Mouse (Mus musculus) intestine, embryonic 16.5 days (tissue): ENCODE results near the gene Fbln2. TPM values are rescaled to one million over a fixed set of nuclear protein-coding genes. Genes with fewer than 3 reads are reported as not detected.

Source experiments
- ATAC-seq: fragments of 200-750 bp; cut with Nextera tagmentation; 2 replicates; pipeline ENCODE4 v1.8.0; 2017; ENCODE audit warnings: moderate TSS enrichment, moderate library complexity
- H3K27ac ChIP-seq: fragments of 300-500 bp; sonication (generic); 2 replicates; pipeline ENCODE4 v1.5.1; 2014; ENCODE audit warnings: mild to moderate bottlenecking, low read length
- H3K27me3 ChIP-seq: fragments of 300-500 bp; sonication (generic); replicated peaks from 2 replicates; pipeline ENCODE4 v1.6.1; 2014; ENCODE audit warnings: low read length, control low read depth, mixed read lengths; ENCODE audit not compliant: control insufficient read depth, insufficient read depth
- H3K36me3 ChIP-seq: fragments of 300-500 bp; sonication (generic); 2 replicates; pipeline ENCODE4 v1.6.1; 2014; ENCODE audit warnings: low read length, control low read depth; ENCODE audit not compliant: control insufficient read depth, insufficient read depth
- H3K4me1 ChIP-seq: fragments of 300-500 bp; sonication (generic); 2 replicates; pipeline ENCODE4 v1.6.1; 2014; ENCODE audit warnings: low read length, control low read depth, mixed read lengths; ENCODE audit not compliant: control insufficient read depth, insufficient read depth
- H3K4me2 ChIP-seq: fragments of 300-500 bp; sonication (generic); 2 replicates; pipeline ENCODE4 v1.6.1; 2014; ENCODE audit warnings: low read depth, low read length, control low read depth
- H3K4me3 ChIP-seq: fragments of 300-500 bp; sonication (generic); 2 replicates; pipeline ENCODE4 v1.5.1; 2014; ENCODE audit warnings: mild to moderate bottlenecking, low read length
- H3K9ac ChIP-seq: fragments of 300-500 bp; sonication (generic); 2 replicates; pipeline ENCODE4 v1.6.1; 2014; ENCODE audit warnings: low read depth, low read length
- H3K9me3 ChIP-seq: fragments of 300-500 bp; sonication (generic); 2 replicates; pipeline ENCODE4 v1.6.1; 2016; ENCODE audit warnings: low read length, control low read depth; ENCODE audit not compliant: control insufficient read depth
- WGBS: fragments of 180-500 bp; shearing (Covaris S2); extraction: QIAGEN DNeasy Blood & Tissue Kit; methylation state at CpG from one replicate; pipeline ENCODE4 v1.1.7; 2014; 5-methylcytosine and 5-hydroxymethylcytosine counted together
- polyA plus RNA-seq: library from polyadenylated mRNA; unstranded; fragments of >200 nt; fragmentation: Nextera tagmentation; extraction: Ambion mirVana; gene quantifications from 2 replicates; pipeline ENCODE4 v1.2.1, GENCODE M21; 2015

Fbln2 gene
- polyA plus RNA-seq, 1 experiment from 2014 or later, result 43.6 TPM

DNA sequence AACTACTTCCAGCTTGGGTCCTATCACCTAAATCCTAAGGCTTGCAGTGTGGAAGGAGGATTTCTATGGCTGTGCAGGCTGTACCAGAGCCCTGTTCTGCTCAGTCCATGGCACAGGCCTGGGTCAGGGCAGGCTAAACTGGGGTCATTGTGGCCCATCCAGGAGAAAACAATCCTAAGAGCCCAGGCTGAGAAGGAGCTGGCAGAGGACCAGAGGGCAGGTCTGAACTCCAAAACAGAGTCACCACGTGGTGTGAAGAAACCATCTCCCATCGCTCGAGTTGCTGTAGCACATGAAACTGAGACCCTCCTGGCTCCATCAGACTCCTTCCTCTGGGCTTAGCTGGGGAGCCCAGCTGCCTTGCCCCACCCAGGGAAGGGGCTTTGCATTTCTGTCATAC is 6.9 kb upstream of the Fbln2 start:
- H3K4me2 ChIP-seq, result no peak overlapping the region
- peaks cover 2% of the 10 kb centered on the region; the same call in 1 of the 2 replicates for H3K4me1 ChIP-seq
- no peaks in the 10 kb centered on the region for H3K27me3 ChIP-seq
- H3K9me3 ChIP-seq, result no peaks in the 10 kb centered on the region
- H3K27ac ChIP-seq, result no peak overlapping the region
- no peak for ATAC-seq
- H3K36me3 ChIP-seq, result no peaks in the 10 kb centered on the region
- no peak overlapping the region for H3K4me3 ChIP-seq
- no peak overlapping the region for H3K9ac ChIP-seq
- 64% methylated on average over 3 of the region's 3 CpGs for WGBS

GRCm38 (mm10) chr6:91205791-91206190 is 6.5 kb upstream of the Fbln2 start:
- Histone ChIP-seq H3K27ac (no peak overlapping the region), H3K4me2 (no peak overlapping the region), H3K4me3 (no peak overlapping the region), H3K36me3 (no peaks in the 10 kb centered on the region), H3K9me3 (no peaks in the 10 kb centered on the region), H3K27me3 (no peaks in the 10 kb centered on the region), H3K9ac (no peak overlapping the region), H3K4me1 (peaks cover 2% of the 10 kb centered on the region; the same call in 1 of the 2 replicates)
- 66% methylated on average over 5 of the region's 5 CpGs for WGBS
- no peak for ATAC-seq

DNA sequence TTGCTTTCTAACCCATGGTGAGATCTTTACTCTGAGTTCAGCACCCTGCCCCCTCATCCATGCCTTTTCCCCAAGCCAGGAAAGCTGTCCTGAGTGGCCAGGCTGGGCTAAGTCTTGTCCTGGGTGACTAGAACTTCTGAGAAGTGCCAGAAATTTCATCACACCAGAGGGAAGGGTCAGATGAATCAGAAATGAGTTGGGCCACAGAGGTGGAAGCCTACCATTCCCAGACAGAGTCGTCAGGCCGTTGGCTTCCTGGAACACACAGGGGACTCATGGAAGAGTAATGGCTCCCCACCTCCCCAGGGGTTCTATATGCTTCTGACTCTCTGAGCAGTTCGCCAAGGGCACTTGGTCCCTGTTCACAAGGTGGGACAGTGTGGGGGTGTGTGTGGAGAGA is 4.8 kb upstream of the Fbln2 start:
- ATAC-seq, result no peak
- Histone ChIP-seq H3K4me2 (no peak overlapping the region), H3K27me3 (no peaks in the 10 kb centered on the region; the same call in 1 of the 2 replicates), H3K27ac (no peak overlapping the region), H3K4me1 (no peaks in the 10 kb centered on the region), H3K4me3 (no peak overlapping the region), H3K9ac (no peak overlapping the region), H3K36me3 (no peaks in the 10 kb centered on the region), H3K9me3 (no peaks in the 10 kb centered on the region)
- 68% methylated on average over 3 of the region's 3 CpGs for WGBS

GRCm38 (mm10) chr6:91209780-91210179 is 2.5 kb upstream of the Fbln2 start:
- H3K36me3 ChIP-seq, result no peaks in the 10 kb centered on the region
- no peak overlapping the region for H3K27ac ChIP-seq
- H3K4me3 ChIP-seq, result no peak overlapping the region
- no peak overlapping the region for H3K4me2 ChIP-seq
- H3K27me3 ChIP-seq, result peaks cover 6% of the 10 kb centered on the region
- no peak overlapping the region for H3K9ac ChIP-seq
- H3K9me3 ChIP-seq, result no peaks in the 10 kb centered on the region
- 8% methylated on average over 2 of the region's 2 CpGs for WGBS
- peaks cover 3% of the 10 kb centered on the region; the same call in 1 of the 2 replicates for H3K4me1 ChIP-seq
- ATAC-seq, result no peak

DNA sequence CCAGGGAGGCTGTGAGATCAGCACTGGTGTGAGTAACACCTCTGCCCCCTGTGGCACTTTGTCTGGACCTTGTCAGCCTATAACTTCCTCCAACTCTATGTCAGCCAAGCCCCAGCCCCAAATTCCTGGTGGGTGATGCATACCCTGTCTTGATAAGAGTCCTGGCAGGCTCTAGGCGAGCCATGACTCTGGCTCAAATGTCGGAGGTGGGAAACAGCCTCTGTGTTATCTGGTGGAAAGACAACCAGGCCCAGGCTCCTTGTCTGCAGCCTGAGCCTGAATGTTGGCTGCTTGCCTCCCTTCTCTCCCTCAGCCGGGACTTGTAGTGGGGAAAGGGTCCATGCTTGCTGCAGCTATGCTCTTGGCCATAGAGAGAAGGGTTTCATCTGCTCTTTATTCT is 1.4 kb upstream of the Fbln2 start:
- Histone ChIP-seq H3K27ac (no peak overlapping the region), H3K9me3 (no peaks in the 10 kb centered on the region), H3K27me3 (peaks cover 6% of the 10 kb centered on the region), H3K4me1 (peaks cover 3% of the 10 kb centered on the region; the same call in 1 of the 2 replicates), H3K9ac (no peak overlapping the region), H3K4me2 (no peak overlapping the region), H3K4me3 (no peak overlapping the region), H3K36me3 (no peaks in the 10 kb centered on the region)
- ATAC-seq, result no peak; the same call in 1 of the 2 replicates
- 52% methylated on average over 3 of the region's 3 CpGs for WGBS

DNA sequence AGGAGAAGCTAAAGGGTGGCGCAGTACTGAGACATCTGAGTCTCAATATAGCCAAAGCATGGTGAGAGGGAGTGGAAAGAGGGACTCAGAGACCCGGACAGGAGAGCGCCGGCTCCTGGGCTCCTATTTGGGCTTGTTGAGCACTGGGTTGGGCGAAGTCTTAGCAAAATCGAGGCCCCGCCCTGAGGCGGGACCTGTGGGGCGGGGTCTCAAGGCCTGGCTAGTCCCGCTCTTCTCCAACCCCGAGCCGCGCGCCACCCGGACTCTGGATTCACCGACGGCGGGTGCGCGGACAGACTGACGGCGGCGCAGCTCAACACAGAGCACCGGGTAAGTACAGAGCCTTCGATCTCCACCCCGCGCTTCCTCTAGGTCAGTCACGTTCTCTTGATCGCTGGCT is 316 bp downstream of the Fbln2 start:
- no peak overlapping the region for H3K27ac ChIP-seq
- peak overlapping the region; percentile 42 for H3K4me3 ChIP-seq
- peak overlapping the region; percentile 55 for H3K9ac ChIP-seq
- peaks cover 3% of the 10 kb centered on the region; the same call in 1 of the 2 replicates for H3K4me1 ChIP-seq
- H3K36me3 ChIP-seq, result no peaks in the 10 kb centered on the region
- H3K4me2 ChIP-seq, result peak overlapping the region; percentile 59
- peak; percentile 72 for ATAC-seq
- no peaks in the 10 kb centered on the region for H3K9me3 ChIP-seq
- H3K27me3 ChIP-seq, result peaks cover 6% of the 10 kb centered on the region
- under 1% methylated on average over 29 of the region's 29 CpGs for WGBS

- no peak for ATAC-seq
Measured at GRCm38 (mm10) chr6:91213287-91214218, 1.3 kb downstream of the Fbln2 start.

DNA sequence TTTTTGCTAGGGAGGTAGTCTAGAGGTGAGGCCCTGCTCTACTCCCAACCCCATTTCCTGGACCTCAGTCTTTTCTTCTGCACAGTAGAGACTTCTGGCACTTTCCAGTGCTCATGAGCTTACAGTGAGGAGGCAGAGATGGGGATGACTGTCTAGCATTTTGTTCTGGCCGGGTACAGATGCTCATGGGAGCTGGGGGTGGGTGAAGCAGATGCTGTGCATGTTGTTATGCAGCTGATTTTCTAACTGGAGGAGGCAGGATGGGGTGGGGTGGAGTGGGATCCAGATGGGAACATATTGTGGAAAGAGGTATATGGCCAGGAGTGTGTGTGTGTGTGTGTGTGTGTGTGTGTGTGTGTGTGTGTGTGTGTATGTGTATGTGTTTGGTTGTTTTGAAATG is 3.2 kb downstream of the Fbln2 start:
- WGBS, result 55% methylated on average over 1 of the region's 1 CpGs
- no peak overlapping the region for H3K27ac ChIP-seq
- no peak overlapping the region for H3K9ac ChIP-seq

More at GRCm38 (mm10) chr6:91213287-91214218, 1.3 kb downstream of the Fbln2 start:
- Histone ChIP-seq H3K9me3 (no peaks in the 10 kb centered on the region), H3K27ac (no peak overlapping the region), H3K36me3 (no peaks in the 10 kb centered on the region), H3K9ac (0 out of 2 replicates have a peak overlapping the region, but pooled peaks have one; percentile 55), H3K4me2 (peak overlapping the region; percentile 59), H3K27me3 (peaks cover 6% of the 10 kb centered on the region), H3K4me3 (peak overlapping the region; percentile 42), H3K4me1 (peaks cover 3% of the 10 kb centered on the region; the same call in 1 of the 2 replicates)
- 61% methylated on average over 21 of the region's 21 CpGs for WGBS

GRCm38 (mm10) chr6:91218445-91218844 is 6.2 kb downstream of the Fbln2 start:
- Histone ChIP-seq H3K36me3 (no peaks in the 10 kb centered on the region), H3K9ac (no peak overlapping the region), H3K4me3 (no peak overlapping the region), H3K4me1 (no peaks in the 10 kb centered on the region), H3K27ac (no peak overlapping the region), H3K9me3 (no peaks in the 10 kb centered on the region), H3K4me2 (no peak overlapping the region), H3K27me3 (no peaks in the 10 kb centered on the region; the same call in 1 of the 2 replicates)
- ATAC-seq, result no peak
- 61% methylated on average over 9 of the region's 9 CpGs for WGBS

More for the DNA sequence above, 3.2 kb downstream of the Fbln2 start:
- Histone ChIP-seq H3K4me1 (peaks cover 3% of the 10 kb centered on the region; the same call in 1 of the 2 replicates), H3K36me3 (no peaks in the 10 kb centered on the region), H3K27me3 (peaks cover 6% of the 10 kb centered on the region), H3K9me3 (no peaks in the 10 kb centered on the region), H3K4me3 (no peak overlapping the region), H3K4me2 (no peak overlapping the region)
- ATAC-seq, result no peak
